Mouse (Mus musculus) embryo, embryonic 10.5 days (tissue): ENCODE measurements at regions not wholly inside any gene's neighbourhood (a gene's known extent, or its start where the extent isn't known, plus 50 kb on each side); places are given as distances from the start of the nearest gene placed in this dataset.

ENCODE experiments used
- DNase-seq: peaks from one replicate; pipeline ENCODE4 v3.0.0-alpha.2; 2015; ENCODE audit warnings: low spot score

GRCm38 (mm10) chr1:20669769-20670168 lies 51.9 kb upstream of the Pkhd1 start:
- no peak for DNase-seq

GRCm38 (mm10) chr1:20670489-20670888 lies 52.6 kb upstream of the Pkhd1 start:
- no peak for DNase-seq

GRCm38 (mm10) chr1:20670906-20671768 lies 53.3 kb upstream of the Pkhd1 start:
- DNase-seq, result no peak

GRCm38 (mm10) chr1:20671769-20672150 lies 53.9 kb upstream of the Pkhd1 start:
- DNase-seq, result no peak

GRCm38 (mm10) chr1:20672246-20672645 lies 54.4 kb upstream of the Pkhd1 start:
- DNase-seq, result no peak

- DNase-seq, result no peak
Observed at GRCm38 (mm10) chr1:20672951-20673350, 55.1 kb upstream of the Pkhd1 start.

GRCm38 (mm10) chr1:20673351-20673750 lies 55.5 kb upstream of the Pkhd1 start:
- DNase-seq, result no peak

- DNase-seq, result no peak
Observed at GRCm38 (mm10) chr1:20674615-20675014, 56.1 kb upstream of the Il17a start.

GRCm38 (mm10) chr1:20677987-20678386 lies 52.7 kb upstream of the Il17a start:
- peak; percentile 44 for DNase-seq

- no peak for DNase-seq
Observed at GRCm38 (mm10) chr1:20678823-20679222, 51.9 kb upstream of the Il17a start.

GRCm38 (mm10) chr1:20679299-20679698 lies 51.4 kb upstream of the Il17a start:
- DNase-seq, result no peak

- no peak for DNase-seq
Observed at GRCm38 (mm10) chr1:20679744-20680341, 50.9 kb upstream of the Il17a start.

- no peak for DNase-seq
Observed at GRCm38 (mm10) chr1:20680553-20680952, 50.2 kb upstream of the Il17a start.
